In genomic region chr9:89833596-89833995, GRCm38 (mm10) we compare ENCODE assay signal across 23 mouse cellular contexts.
DNase-seq lines count a peak whose midpoint lies in the region; ATAC-seq and TF ChIP-seq lines count a peak whose summit lies in the region.
"Had no signal": no experiment of that assay in that cellular context is flagged by ENCODE, and none has a peak within 500 bp of the region (broad histone marks: within the 10 kb centered on the region; RNA-seq: fewer than 3 reads in every experiment).

No protein-coding gene starts in this region.

- no peaks in the 10 kb centered on the region for H3K4me1 ChIP-seq in midbrain, postnatal 0 days (ENCODE audit: insufficient read depth, low read length)
- H3K4me1 ChIP-seq: embryonic facial prominence, embryonic 12.5 days; embryonic facial prominence, embryonic 15.5 days; heart, embryonic 13.5 days had no signal

- H3K9me3 ChIP-seq in midbrain, postnatal 0 days (ENCODE audit: low read length) = no peaks in the 10 kb centered on the region
- H3K9me3 ChIP-seq: embryonic facial prominence, embryonic 12.5 days; embryonic facial prominence, embryonic 15.5 days; heart, embryonic 13.5 days had no signal

- no peak overlapping the region for H3K4me2 ChIP-seq in midbrain, postnatal 0 days (ENCODE audit: low read depth, low read length, poor library complexity, severe bottlenecking)
- H3K4me2 ChIP-seq: embryonic facial prominence, embryonic 12.5 days; embryonic facial prominence, embryonic 15.5 days; heart, embryonic 13.5 days; hindbrain, embryonic 14.5 days had no signal

- no peak overlapping the region for H3K27ac ChIP-seq in midbrain, postnatal 0 days (ENCODE audit: low read depth, low read length)
- H3K27ac ChIP-seq: embryonic facial prominence, embryonic 12.5 days; embryonic facial prominence, embryonic 15.5 days; heart, embryonic 13.5 days; hindbrain, embryonic 14.5 days; hindbrain, postnatal 0 days had no signal

- H3K27me3 ChIP-seq in midbrain, postnatal 0 days (ENCODE audit: insufficient read depth, low read length) = no peaks in the 10 kb centered on the region
- H3K27me3 ChIP-seq: embryonic facial prominence, embryonic 12.5 days; embryonic facial prominence, embryonic 15.5 days; heart, embryonic 13.5 days had no signal

- no peak overlapping the region for H3K9ac ChIP-seq in midbrain, postnatal 0 days (replicated peaks; ENCODE audit: low read length, poor library complexity, severe bottlenecking)
- H3K9ac ChIP-seq: embryonic facial prominence, embryonic 12.5 days; embryonic facial prominence, embryonic 15.5 days; heart, embryonic 13.5 days; hindbrain, embryonic 14.5 days had no signal

- H3K36me3 ChIP-seq in midbrain, postnatal 0 days (ENCODE audit: insufficient read depth, low read length) = no peaks in the 10 kb centered on the region
- H3K36me3 ChIP-seq: embryonic facial prominence, embryonic 12.5 days; embryonic facial prominence, embryonic 15.5 days; heart, embryonic 13.5 days had no signal

- H3K4me3 ChIP-seq in midbrain, postnatal 0 days (ENCODE audit: low read depth, low read length) = no peak overlapping the region
- H3K4me3 ChIP-seq: embryonic facial prominence, embryonic 12.5 days; embryonic facial prominence, embryonic 15.5 days; heart, embryonic 13.5 days had no signal

- WGBS in midbrain, postnatal 0 days = 88% methylated on average over 9 of the region's 9 CpGs

- no peak for ATAC-seq in megakaryocyte progenitor cell, adult 5-6 weeks (replicated peaks; ENCODE audit: poor library complexity)
- no peak for ATAC-seq in midbrain, postnatal 0 days (ENCODE audit: low FRiP score)
- ATAC-seq: CD4-positive, CD25-positive, alpha-beta regulatory T cell, adult 4 months; forebrain, embryonic 14.5 days; hindbrain, postnatal 0 days; inflammation-experienced regulatory T-cells, adult 6 months; intestine, embryonic 16.5 days had no signal

- peak; percentile 90 to 95 for DNase-seq in adrenal gland, adult (ENCODE audit: inconsistent age in 2 of 2, low spot score in 1 of 2)
- peak; percentile 88 for DNase-seq in adrenal gland, adult 8-10 months
- DNase-seq in adrenal gland, postnatal 25 days = peak; percentile 45
- no peak for DNase-seq in frontal cortex, adult 2 months (ENCODE audit: extremely low spot score in 1 of 2, low spot score in 1 of 2)
- DNase-seq in midbrain, postnatal 0 days (ENCODE audit: low spot score) = no peak
- DNase-seq: cerebellum, adult 18-20 months; cerebellum, adult 9-10 months; cerebellum, postnatal 25 days; gastrocnemius, postnatal 10 days; gastrocnemius, postnatal 36 days; heart, postnatal 14 days; heart, postnatal 4 days; kidney, adult 18-20 months had no signal

- TF ChIP-seq CTCF in midbrain, postnatal 0 days (IDR thresholded peaks at IDR 0.05) = no peak

Comparison
In these comparisons a context has a peak if more than half of its experiments do, and no peak if none do; other contexts are left out.
1. DNase-seq: peak in adrenal gland, adult (2 of 2), adrenal gland, adult 8-10 months (single experiment) and adrenal gland, postnatal 25 days (single experiment); none in frontal cortex, adult 2 months (0 of 2) and midbrain, postnatal 0 days (single experiment).